Mouse (Mus musculus) embryonic fibroblast, embryonic 13.5 days (primary cell): Measurements from ENCODE around the gene Gm26620.

Experiments
- CTCF ChIP-seq: IDR thresholded peaks from 2 replicates; pipeline ENCODE4 v1.5.1; 2011; ENCODE audit warnings: mild to moderate bottlenecking, control low read depth, low read length, moderate library complexity, borderline replicate concordance; ENCODE audit not compliant: insufficient read depth
- POLR2A ChIP-seq: IDR thresholded peaks from 2 replicates; pipeline ENCODE4 v1.6.1; 2011; ENCODE audit warnings: low read depth, mild to moderate bottlenecking, control low read depth, low read length, moderate library complexity

DNA sequence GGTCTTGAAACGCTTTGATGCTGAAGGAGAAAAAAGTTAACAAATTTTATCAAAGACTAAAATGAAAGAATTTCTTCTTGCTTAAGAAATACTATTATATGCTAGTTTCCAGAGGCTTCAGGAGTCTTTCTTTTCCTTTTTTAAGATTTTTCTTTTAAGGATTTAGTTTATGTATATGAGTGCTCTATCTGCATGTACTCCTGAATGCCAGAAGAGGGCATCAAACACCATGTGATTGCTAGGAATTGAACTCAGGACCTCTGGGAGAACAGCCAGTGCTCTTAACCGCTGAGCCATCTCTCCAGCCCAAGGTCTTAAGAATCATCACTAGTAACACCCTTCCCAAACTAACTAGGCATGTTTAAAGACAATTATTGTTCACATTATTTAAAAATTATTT, 12.9 kb upstream of the Gm26620 start:
- TF ChIP-seq CTCF (no peak), POLR2A (no peak)
